Mouse (Mus musculus) forebrain, embryonic 11.5 days (tissue): ENCODE measurements around the gene Fxyd3. TPM values are rescaled to one million over a fixed set of nuclear protein-coding genes. Genes with fewer than 3 reads are reported as not detected.

Source experiments
- ATAC-seq: fragments of 200-750 bp; cut with Nextera tagmentation; replicated peaks from 2 replicates; pipeline ENCODE4 v1.8.0; 2017; ENCODE audit warnings: moderate TSS enrichment; ENCODE audit not compliant: low FRiP score
- DNase-seq: peaks from one replicate; pipeline ENCODE4 v3.0.0-alpha.2; 2017; ENCODE audit warnings: low spot score
- H3K27ac ChIP-seq: fragments of 300-500 bp; sonication (generic); 2 replicates; pipeline ENCODE4 v1.5.1; 2014; ENCODE audit warnings: low read depth, low read length
- H3K27me3 ChIP-seq: fragments of 300-500 bp; sonication (generic); 2 replicates; pipeline ENCODE4 v1.6.1; 2014; ENCODE audit warnings: mild to moderate bottlenecking, low read length, mixed read lengths; ENCODE audit not compliant: control insufficient read depth, insufficient read depth
- H3K36me3 ChIP-seq: fragments of 300-500 bp; sonication (generic); 2 replicates; pipeline ENCODE4 v1.6.1; 2014; ENCODE audit warnings: mild to moderate bottlenecking, low read length, moderate library complexity, mixed read lengths; ENCODE audit not compliant: control insufficient read depth, insufficient read depth
- H3K4me1 ChIP-seq: fragments of 300-500 bp; sonication (generic); replicated peaks from 2 replicates; pipeline ENCODE4 v1.6.1; 2014; ENCODE audit warnings: low read length, mixed read lengths; ENCODE audit not compliant: control insufficient read depth, insufficient read depth
- H3K4me2 ChIP-seq: fragments of 300-500 bp; sonication (generic); 2 replicates; pipeline ENCODE4 v1.6.1; 2014; ENCODE audit warnings: low read depth, mild to moderate bottlenecking, low read length, moderate library complexity, mixed read lengths; ENCODE audit not compliant: severe bottlenecking
- H3K4me3 ChIP-seq: fragments of 300-500 bp; sonication (generic); 2 replicates; pipeline ENCODE4 v1.5.1; 2014; ENCODE audit warnings: low read depth, low read length
- H3K9ac ChIP-seq: fragments of 300-500 bp; sonication (generic); 2 replicates; pipeline ENCODE4 v1.6.1; 2014; ENCODE audit warnings: low read length
- H3K9me3 ChIP-seq: fragments of 300-500 bp; sonication (generic); 2 replicates; pipeline ENCODE4 v1.6.1; 2016; ENCODE audit warnings: low read length, mixed read lengths; ENCODE audit not compliant: control insufficient read depth
- WGBS: fragments of 180-500 bp; shearing (Covaris S2); extraction: QIAGEN DNeasy Blood & Tissue Kit; methylation state at CpG from one replicate; pipeline ENCODE4 v1.1.7; 2014; 5-methylcytosine and 5-hydroxymethylcytosine counted together
- polyA plus RNA-seq: library from polyadenylated mRNA; unstranded; fragments of >200 nt; fragmentation: Nextera tagmentation; extraction: Ambion mirVana; gene quantifications from 2 replicates; pipeline ENCODE4 v1.2.1, GENCODE M21; 2014

Fxyd3 gene
- polyA plus RNA-seq, 1 experiment from 2014 or later: 2.0 TPM

DNA sequence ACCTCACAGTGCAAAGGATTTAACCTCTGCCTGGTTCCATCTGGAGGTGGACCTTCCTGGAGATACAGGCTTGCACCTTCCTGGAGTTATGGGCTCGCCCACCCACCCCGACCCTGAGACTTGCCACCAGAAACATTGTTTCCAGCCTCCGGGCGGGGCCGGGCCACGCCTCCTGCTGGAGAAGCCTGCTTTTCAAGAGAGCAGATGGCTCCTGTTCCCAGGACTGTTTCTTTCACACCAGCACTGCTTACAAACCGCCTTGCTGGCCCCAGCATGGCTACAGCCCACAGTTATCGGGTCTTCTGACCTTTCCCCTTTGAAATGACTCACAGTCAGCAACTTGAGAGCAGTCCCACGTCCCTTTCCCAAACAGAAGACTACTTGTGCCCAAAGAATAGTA, 4.2 kb downstream of the Fxyd3 start:
- ATAC-seq (no peak), DNase-seq (no peak)
- no peaks in the 10 kb centered on the region for H3K9me3 ChIP-seq
- no peaks in the 10 kb centered on the region for H3K27me3 ChIP-seq
- no peak overlapping the region for H3K4me2 ChIP-seq
- no peak overlapping the region for H3K27ac ChIP-seq
- WGBS: 69% methylated on average over 9 of the region's 9 CpGs
- no peak overlapping the region for H3K4me3 ChIP-seq
- H3K9ac ChIP-seq: no peak overlapping the region
- no peaks in the 10 kb centered on the region for H3K4me1 ChIP-seq
- no peaks in the 10 kb centered on the region for H3K36me3 ChIP-seq

DNA sequence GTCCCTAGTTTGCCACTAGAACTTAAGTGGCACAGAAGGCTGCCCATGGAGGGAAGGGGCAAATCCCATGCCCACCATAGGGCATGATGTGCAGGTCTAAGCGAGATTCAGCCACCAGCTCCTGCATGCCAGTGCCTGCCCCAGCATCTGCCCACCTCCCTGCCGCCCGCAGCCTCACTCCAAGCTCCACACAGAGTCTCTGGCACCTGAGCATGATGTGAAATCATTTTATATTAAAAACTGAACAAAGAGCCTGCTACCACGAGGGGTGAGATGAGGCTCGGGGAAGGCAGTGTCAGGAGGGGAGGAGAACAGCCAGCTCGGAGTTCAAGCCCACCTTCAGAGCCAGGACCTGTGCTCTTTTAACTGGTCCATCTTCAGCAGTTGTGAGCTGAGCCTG, 6.2 kb downstream of the Fxyd3 start:
- H3K36me3 ChIP-seq: no peaks in the 10 kb centered on the region
- H3K9ac ChIP-seq: no peak overlapping the region
- H3K4me2 ChIP-seq: no peak overlapping the region
- 85% methylated on average over 6 of the region's 6 CpGs for WGBS
- ATAC-seq: no peak
- no peaks in the 10 kb centered on the region for H3K4me1 ChIP-seq
- no peaks in the 10 kb centered on the region for H3K9me3 ChIP-seq
- no peaks in the 10 kb centered on the region for H3K27me3 ChIP-seq
- no peak overlapping the region for H3K27ac ChIP-seq
- H3K4me3 ChIP-seq: no peak overlapping the region
- no peak for DNase-seq

DNA sequence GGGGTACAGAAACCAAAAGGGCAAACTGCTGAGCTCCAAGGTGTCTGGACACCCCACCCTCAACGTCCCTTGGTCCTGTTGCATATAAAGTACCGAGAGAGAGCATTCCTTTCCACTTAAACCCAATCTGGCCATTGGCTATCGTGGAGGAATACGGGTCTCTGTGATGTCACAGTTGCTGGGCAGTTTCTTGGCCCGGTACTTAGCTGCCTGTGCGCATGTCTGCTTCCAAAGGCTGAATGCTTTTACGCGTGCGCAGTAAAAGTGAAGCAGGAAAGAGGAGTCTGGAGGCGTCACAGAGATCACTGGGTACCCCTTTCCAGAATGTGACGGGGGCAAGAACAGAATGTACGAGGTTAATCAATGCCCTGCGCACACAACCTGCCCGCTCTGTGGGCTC, 7.0 kb downstream of the Fxyd3 start:
- no peaks in the 10 kb centered on the region for H3K36me3 ChIP-seq
- DNase-seq (no peak), ATAC-seq (no peak)
- no peaks in the 10 kb centered on the region for H3K4me1 ChIP-seq
- no peak overlapping the region for H3K4me3 ChIP-seq
- H3K9ac ChIP-seq: no peak overlapping the region
- 86% methylated on average over 14 of the region's 14 CpGs for WGBS
- no peaks in the 10 kb centered on the region for H3K9me3 ChIP-seq
- H3K4me2 ChIP-seq: no peak overlapping the region
- H3K27me3 ChIP-seq: no peaks in the 10 kb centered on the region
- H3K27ac ChIP-seq: no peak overlapping the region

DNA sequence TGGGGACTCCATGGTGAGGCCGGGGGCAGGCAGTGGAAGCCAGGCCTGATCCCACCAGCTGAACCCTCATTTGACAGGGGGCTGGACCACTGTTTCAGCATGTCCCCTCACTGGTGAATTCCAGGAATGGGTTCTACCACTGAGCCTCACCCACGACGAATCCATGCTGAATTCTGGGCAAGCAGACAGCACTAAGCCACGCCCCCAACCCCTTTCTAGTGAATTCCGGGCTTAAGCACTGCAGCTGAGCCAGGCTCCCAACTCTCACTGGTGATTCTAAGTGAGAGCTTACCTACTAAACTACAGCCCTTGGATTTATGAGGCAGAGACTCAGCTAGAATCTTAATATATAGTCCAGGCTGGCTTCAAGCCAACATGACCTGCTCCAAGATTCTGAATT, 8.7 kb downstream of the Fxyd3 start:
- H3K36me3 ChIP-seq: no peaks in the 10 kb centered on the region
- no peak overlapping the region for H3K4me2 ChIP-seq
- no peak for ATAC-seq
- no peak overlapping the region for H3K4me3 ChIP-seq
- no peak for DNase-seq
- H3K27ac ChIP-seq: no peak overlapping the region
- H3K9ac ChIP-seq: no peak overlapping the region
- WGBS: 52% methylated on average over 5 of the region's 5 CpGs
- H3K27me3 ChIP-seq: no peaks in the 10 kb centered on the region
- H3K4me1 ChIP-seq: no peaks in the 10 kb centered on the region
- H3K9me3 ChIP-seq: no peaks in the 10 kb centered on the region

DNA sequence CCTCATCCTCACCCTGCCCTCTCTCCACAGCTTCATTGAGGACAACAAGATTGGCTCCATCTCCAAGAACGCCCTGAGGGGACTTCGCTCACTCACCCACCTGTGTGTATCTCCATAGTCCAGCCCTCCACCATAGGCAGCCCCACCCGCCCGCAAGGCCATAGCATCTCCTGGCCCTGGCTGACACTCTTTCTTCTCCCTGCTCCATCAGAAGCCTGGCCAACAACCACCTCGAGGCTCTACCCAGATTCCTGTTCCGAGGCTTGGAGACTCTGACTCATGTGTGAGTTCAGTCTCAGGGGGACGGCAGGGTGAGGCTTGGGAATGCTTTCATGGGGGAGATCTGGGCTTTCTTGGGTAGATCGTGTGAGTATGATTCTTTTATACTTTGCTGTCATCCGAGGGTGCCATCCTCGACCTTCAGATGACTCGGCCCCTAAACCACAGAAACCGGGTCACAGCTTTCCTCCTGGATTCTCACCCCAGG, 13.4 kb downstream of the Fxyd3 start:
- H3K4me1 ChIP-seq: no peaks in the 10 kb centered on the region
- no peak overlapping the region for H3K4me2 ChIP-seq
- no peak for DNase-seq
- ATAC-seq: no peak
- no peak overlapping the region for H3K27ac ChIP-seq
- no peaks in the 10 kb centered on the region for H3K27me3 ChIP-seq
- H3K9me3 ChIP-seq: no peaks in the 10 kb centered on the region
- H3K9ac ChIP-seq: no peak overlapping the region
- WGBS: 89% methylated on average over 12 of the region's 12 CpGs
- no peak overlapping the region for H3K4me3 ChIP-seq
- no peaks in the 10 kb centered on the region for H3K36me3 ChIP-seq

DNA sequence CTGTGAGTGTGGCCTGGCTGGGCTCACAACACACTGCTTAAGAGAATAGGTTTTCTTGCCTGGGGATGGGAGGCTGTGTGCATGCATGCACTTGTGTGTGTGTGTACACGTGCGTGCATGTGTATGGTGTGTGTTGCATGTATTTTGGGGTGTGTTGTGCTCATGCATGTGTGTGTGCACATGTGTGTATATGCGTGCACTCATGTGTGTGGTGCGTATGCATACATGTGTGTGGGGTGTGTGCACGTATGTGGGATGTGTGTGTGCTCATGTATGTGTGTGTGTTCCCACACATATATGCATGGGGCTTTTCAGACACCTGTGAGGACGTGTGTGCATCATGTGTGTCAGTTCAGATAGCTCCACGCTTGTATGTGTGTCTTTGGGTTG, 15.9 kb downstream of the Fxyd3 start:
- H3K27ac ChIP-seq: no peak overlapping the region

DNA sequence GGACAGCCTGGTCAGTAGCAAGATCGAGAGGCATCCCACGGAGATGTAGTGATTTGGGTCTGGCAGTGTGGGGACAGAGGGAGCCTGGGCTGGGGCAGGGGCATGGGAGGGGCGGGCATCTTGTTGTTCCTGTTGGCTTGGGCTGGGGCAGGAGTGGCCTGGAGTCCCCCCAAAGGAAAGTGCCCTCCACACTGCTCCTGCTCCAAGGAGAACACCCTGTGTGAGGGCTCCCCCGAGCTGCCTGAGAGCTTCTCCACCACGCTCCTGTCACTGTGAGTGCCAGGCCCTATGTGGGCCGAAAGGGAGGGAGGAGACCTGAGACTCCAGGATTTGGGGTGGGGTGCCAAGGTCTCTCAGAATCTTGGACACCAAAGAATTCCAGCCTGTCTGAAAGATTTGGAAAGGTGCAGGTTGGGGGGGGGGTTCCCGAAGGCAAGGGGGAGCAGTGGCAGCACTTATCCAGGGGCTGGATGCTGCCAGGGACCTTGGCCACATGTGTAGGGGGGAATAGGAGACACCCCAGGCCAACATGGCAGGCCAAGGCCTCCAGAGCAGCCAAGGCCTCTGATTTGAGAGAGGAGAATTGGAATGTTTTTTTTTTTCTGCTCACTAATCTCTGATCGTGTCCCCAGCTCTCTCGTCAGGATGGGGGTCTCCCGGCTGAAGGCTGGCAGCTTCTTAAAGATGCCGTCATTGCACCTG, 16.4 kb downstream of the Fxyd3 start:
- no peaks in the 10 kb centered on the region for H3K27me3 ChIP-seq
- no peak for DNase-seq
- H3K36me3 ChIP-seq: no peaks in the 10 kb centered on the region
- H3K4me2 ChIP-seq: no peak overlapping the region
- no peaks in the 10 kb centered on the region; the same call in 1 of the 2 replicates for H3K4me1 ChIP-seq
- no peak overlapping the region for H3K27ac ChIP-seq
- no peaks in the 10 kb centered on the region for H3K9me3 ChIP-seq
- ATAC-seq: no peak
- H3K4me3 ChIP-seq: no peak overlapping the region
- no peak overlapping the region for H3K9ac ChIP-seq
- WGBS: 58% methylated on average over 11 of the region's 11 CpGs

More for the DNA sequence above, 15.9 kb downstream of the Fxyd3 start:
- Histone ChIP-seq H3K9me3 (no peaks in the 10 kb centered on the region), H3K4me2 (no peak overlapping the region), H3K4me3 (no peak overlapping the region), H3K36me3 (no peaks in the 10 kb centered on the region), H3K27me3 (no peaks in the 10 kb centered on the region), H3K4me1 (no peaks in the 10 kb centered on the region), H3K9ac (no peak overlapping the region)
- DNase-seq: no peak
- 84% methylated on average over 7 of the region's 7 CpGs for WGBS
- no peak for ATAC-seq

DNA sequence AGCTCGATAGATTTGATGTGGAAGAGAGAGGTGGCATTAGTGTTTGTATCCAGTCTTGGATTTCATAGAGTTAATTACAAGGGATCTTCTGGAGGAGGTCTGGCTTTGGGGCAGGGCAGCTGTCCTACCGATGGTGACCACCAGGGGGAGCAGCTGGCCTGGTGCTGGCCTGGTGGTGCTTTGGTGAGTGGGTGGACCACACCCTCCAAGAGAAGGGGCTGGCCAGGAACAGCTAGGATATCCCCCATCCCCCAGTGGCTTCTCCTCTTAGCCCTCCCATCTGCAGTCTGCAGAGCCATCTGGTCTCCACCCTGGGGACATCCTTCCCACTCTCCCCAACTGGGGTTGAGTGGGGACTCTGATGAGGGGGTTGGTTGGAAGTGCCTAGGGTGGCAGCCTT, 17.4 kb downstream of the Fxyd3 start, which contains the start of gene Lgi4:
Gene Lgi4, plus strand, starts transcription at position 235 of the 400 bp plus-strand sequence.
- no peaks in the 10 kb centered on the region for H3K36me3 ChIP-seq
- DNase-seq (peak; percentile 91), ATAC-seq (peak; percentile 71)
- no peaks in the 10 kb centered on the region; the same call in 1 of the 2 replicates for H3K4me1 ChIP-seq
- 2% methylated on average over 2 of the region's 2 CpGs for WGBS
- H3K4me3 ChIP-seq: no peak within 1 kb of the TSS
- H3K9ac ChIP-seq: no peak within 1 kb of the TSS
- no peaks in the 10 kb centered on the region for H3K9me3 ChIP-seq
- no peak within 1 kb of the TSS for H3K27ac ChIP-seq
- H3K4me2 ChIP-seq: no peak within 1 kb of the TSS
- peaks cover 2% of the 10 kb centered on the region for H3K27me3 ChIP-seq

DNA sequence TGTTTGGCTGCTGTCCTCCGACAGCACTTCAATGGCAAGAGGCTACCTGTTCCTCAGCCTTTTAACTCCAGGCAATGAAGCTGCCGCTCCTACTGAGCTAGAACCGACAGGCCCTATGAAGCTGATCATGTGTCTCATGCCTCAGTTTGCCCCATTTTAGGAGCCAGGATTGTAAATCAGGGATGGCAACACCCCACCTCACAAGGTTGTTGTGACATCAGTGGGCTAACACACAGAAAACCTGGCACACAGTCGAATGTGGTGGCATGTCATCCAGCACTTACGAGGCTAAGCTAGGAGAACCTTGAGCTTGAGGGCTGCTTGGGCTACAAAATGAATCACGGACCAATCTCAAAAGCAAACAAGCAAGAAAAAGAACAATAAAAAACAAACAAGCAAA, 18.3 kb downstream of the Fxyd3 start:
- Histone ChIP-seq H3K9ac (no peak overlapping the region), H3K27ac (no peak overlapping the region), H3K9me3 (no peaks in the 10 kb centered on the region), H3K4me1 (no peaks in the 10 kb centered on the region; the same call in 1 of the 2 replicates), H3K36me3 (no peaks in the 10 kb centered on the region), H3K4me2 (no peak overlapping the region), H3K27me3 (peaks cover 11% of the 10 kb centered on the region), H3K4me3 (no peak overlapping the region)
- DNase-seq (no peak), ATAC-seq (no peak)
- WGBS: 85% methylated on average over 6 of the region's 6 CpGs
